Mouse (Mus musculus): ENCODE data around the gene Irf1.

DNA sequence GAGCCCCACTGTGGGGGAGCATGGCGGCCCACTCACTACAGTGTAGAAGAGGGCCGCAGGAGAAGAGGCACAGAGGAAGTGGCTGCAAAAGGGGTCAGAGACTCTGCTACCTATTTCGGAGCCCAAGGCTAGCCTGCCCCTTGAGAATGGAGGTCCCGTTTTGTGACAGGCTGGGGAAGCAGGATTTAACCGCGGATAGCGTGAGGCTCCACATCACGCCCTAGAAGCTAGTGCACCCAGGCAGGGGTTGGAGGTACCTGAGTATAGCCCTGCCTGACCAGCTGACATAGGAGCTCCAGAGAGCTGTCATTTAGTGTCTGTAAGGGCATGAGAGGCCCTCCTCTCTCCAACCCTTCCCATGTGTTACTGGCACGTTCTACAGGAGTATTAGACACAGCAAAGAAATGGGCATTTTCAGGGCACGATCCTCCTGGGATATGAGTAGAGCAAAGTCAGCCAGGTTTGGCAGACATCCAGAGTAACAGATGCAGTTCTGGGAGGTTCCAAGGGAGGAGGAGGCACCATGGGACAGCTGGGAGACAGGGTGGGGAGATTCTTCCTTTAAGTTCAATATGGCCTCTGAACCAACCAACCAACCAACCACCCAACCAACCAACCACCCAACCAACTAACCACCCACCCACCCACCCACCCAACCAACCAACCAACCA, 28.4 kb downstream of the Irf1 start:
- TF ChIP-seq POLR2A (IDR thresholded peaks at IDR 0.05; ENCODE audit: control insufficient read depth, extremely low read depth, insufficient read depth, low read length, poor library complexity) = no peak
- TF ChIP-seq CTCF (IDR thresholded peaks at IDR 0.05; ENCODE audit: borderline replicate concordance, control insufficient read depth, extremely low read depth, insufficient read depth, low read length, poor library complexity) = no peak

Measured in thymus, adult 2 months (tissue).